Mouse (Mus musculus) neural tube, embryonic 15.5 days (tissue): ENCODE measurements around the gene Vmn1r116. TPM values are rescaled to one million over a fixed set of nuclear protein-coding genes. Genes with fewer than 3 reads are reported as not detected.
"Not testable (repeated sequence)": the region's sequence is repeated elsewhere in the genome, so short reads cannot be mapped to it uniquely, and the experiment has no call there.

Experiments used
- ATAC-seq: fragments of 200-750 bp; cut with Nextera tagmentation; 2 replicates; pipeline ENCODE4 v1.8.0; 2017; ENCODE audit warnings: mild to moderate bottlenecking, moderate TSS enrichment, moderate library complexity; ENCODE audit not compliant: low FRiP score
- H3K27ac ChIP-seq: fragments of 300-500 bp; sonication (generic); replicated peaks from 2 replicates; pipeline ENCODE4 v1.5.1; 2015; ENCODE audit warnings: mild to moderate bottlenecking, inconsistent platforms
- H3K27me3 ChIP-seq: fragments of 300-500 bp; sonication (generic); replicated peaks from 2 replicates; pipeline ENCODE4 v1.6.1; 2015; ENCODE audit warnings: inconsistent platforms
- H3K36me3 ChIP-seq: fragments of 300-500 bp; sonication (generic); 2 replicates; pipeline ENCODE4 v1.6.1; 2015; ENCODE audit warnings: inconsistent platforms
- H3K4me1 ChIP-seq: fragments of 300-500 bp; sonication (generic); 2 replicates; pipeline ENCODE4 v1.6.1; 2015; ENCODE audit warnings: inconsistent platforms
- H3K4me2 ChIP-seq: fragments of 300-500 bp; sonication (generic); 2 replicates; pipeline ENCODE4 v1.6.1; 2015; ENCODE audit warnings: inconsistent platforms, mild to moderate bottlenecking, moderate library complexity
- H3K4me3 ChIP-seq: fragments of 300-500 bp; sonication (generic); replicated peaks from 2 replicates; pipeline ENCODE4 v1.5.1; 2015; ENCODE audit warnings: mild to moderate bottlenecking, inconsistent platforms
- H3K9ac ChIP-seq: fragments of 300-500 bp; sonication (generic); replicated peaks from 2 replicates; pipeline ENCODE4 v1.6.1; 2015; ENCODE audit warnings: mild to moderate bottlenecking, inconsistent platforms
- H3K9me3 ChIP-seq: fragments of 300-500 bp; sonication (generic); replicated peaks from 2 replicates; pipeline ENCODE4 v1.6.1; 2016; ENCODE audit warnings: inconsistent platforms
- WGBS: fragments of 180-500 bp; shearing (Covaris S2); methylation state at CpG from one replicate; pipeline ENCODE4 v1.1.7; 2015; ENCODE audit warnings: mixed read lengths; 5-methylcytosine and 5-hydroxymethylcytosine counted together
- polyA plus RNA-seq: library from polyadenylated mRNA; unstranded; fragments of >200 nt; fragmentation: Nextera tagmentation; extraction: Ambion mirVana; gene quantifications from 2 replicates; pipeline ENCODE4 v1.2.1, GENCODE M21; 2015

Vmn1r116 gene
- not detected in 2 replicates for polyA plus RNA-seq

GRCm38 (mm10) chr7:20871956-20872355 lies at the start of gene Vmn1r116:
TSS of gene Vmn1r116 (plus strand) at chr7:20872256.
- not testable (repeated sequence) for H3K27ac ChIP-seq, H3K4me1 ChIP-seq, H3K9ac ChIP-seq, H3K36me3 ChIP-seq, ATAC-seq, H3K4me2 ChIP-seq, H3K27me3 ChIP-seq, H3K9me3 ChIP-seq, H3K4me3 ChIP-seq
- 43% methylated on average over 3 of the region's 3 CpGs for WGBS

- not testable (repeated sequence) for H3K36me3 ChIP-seq, H3K9me3 ChIP-seq, ATAC-seq, H3K4me1 ChIP-seq, H3K4me2 ChIP-seq, H3K4me3 ChIP-seq, H3K27me3 ChIP-seq, H3K27ac ChIP-seq, H3K9ac ChIP-seq
- WGBS, result 93% methylated on average over 1 of the region's 3 CpGs
Measured at GRCm38 (mm10) chr7:20844885-20845284, 27.2 kb upstream of the Vmn1r116 start, which contains the start of gene Vmn1r115. TSS of gene Vmn1r115 (minus strand) at chr7:20844985.

- H3K27ac ChIP-seq, H3K4me1 ChIP-seq, H3K27me3 ChIP-seq, H3K9ac ChIP-seq, H3K4me2 ChIP-seq, H3K36me3 ChIP-seq, H3K9me3 ChIP-seq, ATAC-seq, H3K4me3 ChIP-seq: not testable (repeated sequence)
- no CpG with 5 or more reads among the region's 2 CpGs for WGBS
Measured at GRCm38 (mm10) chr7:20884021-20884420, 12.0 kb downstream of the Vmn1r116 start, which contains the start of gene Vmn1r117. TSS of gene Vmn1r117 (minus strand) at chr7:20884121.

- not testable (repeated sequence) for H3K4me1 ChIP-seq, H3K27ac ChIP-seq, H3K9me3 ChIP-seq, H3K9ac ChIP-seq, H3K36me3 ChIP-seq, H3K27me3 ChIP-seq, H3K4me2 ChIP-seq, H3K4me3 ChIP-seq, ATAC-seq
- WGBS, result no CpG with 5 or more reads among the region's 2 CpGs
Measured at GRCm38 (mm10) chr7:20912247-20912646, 40.2 kb downstream of the Vmn1r116 start, which contains the start of gene Vmn1r118. TSS of gene Vmn1r118 (minus strand) at chr7:20912347.

Other genes starting within 250 kb of the Vmn1r116 start
- gene Vmn1r107, start 203.3 kb upstream of the Vmn1r116 start, polyA plus RNA-seq, result not detected in 2 replicates
- gene Vmn1r111, start 169.0 kb upstream of the Vmn1r116 start, polyA plus RNA-seq, result not detected in 2 replicates
- gene Gm10668, start 141.6 kb upstream of the Vmn1r116 start, polyA plus RNA-seq, result not detected in 2 replicates
- not detected in 2 replicates for gene Vmn1r112, start 101.1 kb upstream of the Vmn1r116 start, polyA plus RNA-seq
- gene Vmn1r113, start 85.0 kb upstream of the Vmn1r116 start, polyA plus RNA-seq, result not detected in 2 replicates
- gene Vmn1r114, start 60.1 kb upstream of the Vmn1r116 start, polyA plus RNA-seq, result not detected in 2 replicates
- gene Vmn1r115, start 27.3 kb upstream of the Vmn1r116 start, polyA plus RNA-seq, result not detected in 2 replicates
- not detected in 2 replicates for gene Vmn1r117, start 11.9 kb downstream of the Vmn1r116 start, polyA plus RNA-seq
- not detected in 2 replicates for gene Vmn1r118, start 40.1 kb downstream of the Vmn1r116 start, polyA plus RNA-seq
- not detected in 2 replicates for gene Vmn1r119, start 140.2 kb downstream of the Vmn1r116 start, polyA plus RNA-seq
- gene Vmn1r120, start 181.5 kb downstream of the Vmn1r116 start, polyA plus RNA-seq, result not detected in 2 replicates
- gene Vmn1r121, start 226.3 kb downstream of the Vmn1r116 start, polyA plus RNA-seq, result not detected in 2 replicates